Mouse (Mus musculus) intestine, postnatal 0 days (tissue): Measurements from ENCODE around the gene Tfpi. TPM values are rescaled to one million over a fixed set of nuclear protein-coding genes. Genes with fewer than 3 reads are reported as not detected.
A peak's percentile ranks its signal among the peaks of the same experiment; 100 is the strongest.
"Not testable (repeated sequence)": the region's sequence is repeated elsewhere in the genome, so short reads cannot be mapped to it uniquely, and the experiment has no call there.

ENCODE experiments used
- ATAC-seq: fragments of 200-750 bp; cut with Nextera tagmentation; 2 replicates; pipeline ENCODE4 v1.8.0; 2017; ENCODE audit warnings: mild to moderate bottlenecking, moderate TSS enrichment, moderate library complexity
- H3K27ac ChIP-seq: fragments of 300-500 bp; sonication (generic); 2 replicates; pipeline ENCODE4 v1.5.1; 2014; ENCODE audit warnings: mild to moderate bottlenecking, low read depth, low read length, moderate library complexity
- H3K27me3 ChIP-seq: fragments of 300-500 bp; sonication (generic); replicated peaks from 2 replicates; pipeline ENCODE4 v1.6.1; 2014; ENCODE audit warnings: low read length, mixed read lengths; ENCODE audit not compliant: control insufficient read depth, insufficient read depth
- H3K36me3 ChIP-seq: fragments of 300-500 bp; sonication (generic); 2 replicates; pipeline ENCODE4 v1.6.1; 2014; ENCODE audit warnings: mild to moderate bottlenecking, moderate library complexity; ENCODE audit not compliant: control insufficient read depth, insufficient read depth
- H3K4me1 ChIP-seq: fragments of 300-500 bp; sonication (generic); replicated peaks from 2 replicates; pipeline ENCODE4 v1.6.1; 2014; ENCODE audit warnings: antibody characterized with exemption, low read length, mixed read lengths; ENCODE audit not compliant: control insufficient read depth, insufficient read depth
- H3K4me2 ChIP-seq: fragments of 300-500 bp; sonication (generic); replicated peaks from 2 replicates; pipeline ENCODE4 v1.6.1; 2014; ENCODE audit warnings: low read depth, mild to moderate bottlenecking, moderate library complexity
- H3K4me3 ChIP-seq: fragments of 300-500 bp; sonication (generic); 2 replicates; pipeline ENCODE4 v1.5.1; 2014; ENCODE audit warnings: low read depth, low read length
- H3K9ac ChIP-seq: fragments of 300-500 bp; sonication (generic); 2 replicates; pipeline ENCODE4 v1.6.1; 2014; ENCODE audit warnings: mild to moderate bottlenecking, low read depth, low read length
- H3K9me3 ChIP-seq: fragments of 300-500 bp; sonication (generic); 2 replicates; pipeline ENCODE4 v1.6.1; 2016; ENCODE audit warnings: mixed run types; ENCODE audit not compliant: control insufficient read depth
- CTCF ChIP-seq: sonication (generic); IDR thresholded peaks from 2 replicates; pipeline ENCODE4 v1.5.1; 2016; ENCODE audit warnings: low read depth, mild to moderate bottlenecking, control low read depth, antibody characterized with exemption, moderate library complexity
- WGBS: fragments of 180-500 bp; shearing (Covaris S2); extraction: QIAGEN DNeasy Blood & Tissue Kit; methylation state at CpG from one replicate; pipeline ENCODE4 v1.1.7; 2014; 5-methylcytosine and 5-hydroxymethylcytosine counted together
- polyA plus RNA-seq: library from polyadenylated mRNA; unstranded; fragments of >200 nt; fragmentation: Nextera tagmentation; extraction: Ambion mirVana; gene quantifications from 2 replicates; pipeline ENCODE4 v1.2.1, GENCODE M21; 2015

Gene Tfpi
- polyA plus RNA-seq, 1 experiment from 2014 or later: 31.3 TPM

GRCm38 (mm10) chr2:84519514-84520067 lies 43.0 kb upstream of the Tfpi start:
- Histone ChIP-seq H3K27ac (peak overlapping the region; percentile 83), H3K4me3 (0 out of 2 replicates have a peak overlapping the region, but pooled peaks have one; percentile 7), H3K4me1 (peaks cover 2% of the 10 kb centered on the region; the same call in 1 of the 2 replicates), H3K4me2 (peak overlapping the region; percentile 54), H3K9me3 (no peaks in the 10 kb centered on the region), H3K9ac (peak overlapping the region; percentile 35), H3K36me3 (no peaks in the 10 kb centered on the region), H3K27me3 (no peaks in the 10 kb centered on the region)
- TF ChIP-seq CTCF: no peak
- WGBS: 12% methylated on average over 12 of the region's 12 CpGs
- ATAC-seq: peak; percentile 96

- no peak for TF ChIP-seq CTCF
- H3K9ac ChIP-seq: peak overlapping the region; percentile 35; the same call in 1 of the 2 replicates
- 36% methylated on average over 5 of the region's 5 CpGs for WGBS
- H3K4me1 ChIP-seq: no peaks in the 10 kb centered on the region
- H3K9me3 ChIP-seq: no peaks in the 10 kb centered on the region
- H3K27me3 ChIP-seq: no peaks in the 10 kb centered on the region
- H3K27ac ChIP-seq: peak overlapping the region; percentile 83
- no peak overlapping the region for H3K4me3 ChIP-seq
- no peaks in the 10 kb centered on the region for H3K36me3 ChIP-seq
- H3K4me2 ChIP-seq: peak overlapping the region; percentile 54
- no peak for ATAC-seq
Observed at GRCm38 (mm10) chr2:84518767-84519166, 42.2 kb upstream of the Tfpi start.

GRCm38 (mm10) chr2:84513281-84513680 lies 36.7 kb upstream of the Tfpi start:
- no peak overlapping the region for H3K4me3 ChIP-seq
- H3K4me2 ChIP-seq: no peak overlapping the region
- no peak for TF ChIP-seq CTCF
- H3K27ac ChIP-seq: no peak overlapping the region
- no peaks in the 10 kb centered on the region for H3K27me3 ChIP-seq
- no peaks in the 10 kb centered on the region for H3K9me3 ChIP-seq
- WGBS: 86% methylated on average over 3 of the region's 3 CpGs
- no peak overlapping the region for H3K9ac ChIP-seq
- no peaks in the 10 kb centered on the region for H3K36me3 ChIP-seq
- no peaks in the 10 kb centered on the region for H3K4me1 ChIP-seq
- no peak for ATAC-seq

- no peaks in the 10 kb centered on the region for H3K36me3 ChIP-seq
- H3K4me1 ChIP-seq: no peaks in the 10 kb centered on the region
- no peak for ATAC-seq
- 52% methylated on average over 2 of the region's 2 CpGs for WGBS
- H3K9ac ChIP-seq: no peak overlapping the region
- TF ChIP-seq CTCF: no peak
- no peak overlapping the region for H3K4me2 ChIP-seq
- no peaks in the 10 kb centered on the region for H3K27me3 ChIP-seq
- no peak overlapping the region for H3K27ac ChIP-seq
- H3K4me3 ChIP-seq: no peak overlapping the region
- no peaks in the 10 kb centered on the region for H3K9me3 ChIP-seq
Observed at GRCm38 (mm10) chr2:84511508-84511907, 34.9 kb upstream of the Tfpi start.

- Histone ChIP-seq H3K36me3 (no peaks in the 10 kb centered on the region), H3K27me3 (no peaks in the 10 kb centered on the region), H3K4me1 (no peaks in the 10 kb centered on the region), H3K4me3 (no peak overlapping the region), H3K9ac (no peak overlapping the region), H3K9me3 (no peaks in the 10 kb centered on the region), H3K27ac (no peak overlapping the region), H3K4me2 (no peak overlapping the region)
- 86% methylated on average over 4 of the region's 4 CpGs for WGBS
- no peak for TF ChIP-seq CTCF
- no peak for ATAC-seq
Observed at GRCm38 (mm10) chr2:84511036-84511435, 34.5 kb upstream of the Tfpi start.

- H3K36me3 ChIP-seq, H3K27ac ChIP-seq, H3K4me3 ChIP-seq, H3K27me3 ChIP-seq, H3K9ac ChIP-seq, H3K4me2 ChIP-seq, H3K4me1 ChIP-seq, H3K9me3 ChIP-seq: not testable (repeated sequence)
- WGBS: 46% methylated on average over 6 of the region's 11 CpGs
- ATAC-seq: peak; percentile 59
- peak; percentile 36 for TF ChIP-seq CTCF
Observed at GRCm38 (mm10) chr2:84504954-84505394, 28.4 kb upstream of the Tfpi start.
